Mouse (Mus musculus) heart, embryonic 16.5 days (tissue): ENCODE data around the gene Uggt1. TPM values are rescaled to one million over a fixed set of nuclear protein-coding genes. Genes with fewer than 3 reads are reported as not detected.

Experiments
- ATAC-seq: fragments of 200-750 bp; cut with Nextera tagmentation; replicated peaks from 2 replicates; pipeline ENCODE4 v1.8.0; 2017; ENCODE audit warnings: moderate number of reproducible peaks; ENCODE audit not compliant: insufficient read depth, low FRiP score; ENCODE audit errors: extremely low read depth
- H3K27ac ChIP-seq: fragments of 300-500 bp; sonication (generic); 2 replicates; pipeline ENCODE4 v1.5.1; 2014; ENCODE audit warnings: mild to moderate bottlenecking, low read length, control low read depth, moderate library complexity
- H3K27me3 ChIP-seq: fragments of 300-500 bp; sonication (generic); 2 replicates; pipeline ENCODE4 v1.6.1; 2014; ENCODE audit warnings: low read length, mixed read lengths; ENCODE audit not compliant: control insufficient read depth, insufficient read depth
- H3K36me3 ChIP-seq: fragments of 300-500 bp; sonication (generic); 2 replicates; pipeline ENCODE4 v1.6.1; 2014; ENCODE audit not compliant: control insufficient read depth, insufficient read depth
- H3K4me1 ChIP-seq: fragments of 300-500 bp; sonication (generic); 2 replicates; pipeline ENCODE4 v1.6.1; 2014; ENCODE audit warnings: low read length, mixed read lengths; ENCODE audit not compliant: control insufficient read depth, insufficient read depth
- H3K4me2 ChIP-seq: fragments of 300-500 bp; sonication (generic); 2 replicates; pipeline ENCODE4 v1.6.1; 2014; ENCODE audit warnings: low read depth, mild to moderate bottlenecking, control low read depth, low read length
- H3K4me3 ChIP-seq: fragments of 300-500 bp; sonication (generic); 2 replicates; pipeline ENCODE4 v1.5.1; 2014; ENCODE audit warnings: mild to moderate bottlenecking, control low read depth, low read length
- H3K9ac ChIP-seq: fragments of 300-500 bp; sonication (generic); 2 replicates; pipeline ENCODE4 v1.6.1; 2014; ENCODE audit warnings: low read length, control low read depth
- H3K9me3 ChIP-seq: fragments of 300-500 bp; sonication (generic); replicated peaks from 2 replicates; pipeline ENCODE4 v1.6.1; 2016; ENCODE audit warnings: low read length; ENCODE audit not compliant: control insufficient read depth
- WGBS: fragments of 180-500 bp; shearing (Covaris S2); extraction: QIAGEN DNeasy Blood & Tissue Kit; methylation state at CpG from one replicate; pipeline ENCODE4 v1.1.7; 2014; 5-methylcytosine and 5-hydroxymethylcytosine counted together
- polyA plus RNA-seq: library from polyadenylated mRNA; unstranded; fragments of >200 nt; fragmentation: Nextera tagmentation; extraction: Ambion mirVana; gene quantifications from 2 replicates; pipeline ENCODE4 v1.2.1, GENCODE M21; 2015

Gene Uggt1
- polyA plus RNA-seq, 1 experiment from 2014 or later = 35.9 TPM

DNA sequence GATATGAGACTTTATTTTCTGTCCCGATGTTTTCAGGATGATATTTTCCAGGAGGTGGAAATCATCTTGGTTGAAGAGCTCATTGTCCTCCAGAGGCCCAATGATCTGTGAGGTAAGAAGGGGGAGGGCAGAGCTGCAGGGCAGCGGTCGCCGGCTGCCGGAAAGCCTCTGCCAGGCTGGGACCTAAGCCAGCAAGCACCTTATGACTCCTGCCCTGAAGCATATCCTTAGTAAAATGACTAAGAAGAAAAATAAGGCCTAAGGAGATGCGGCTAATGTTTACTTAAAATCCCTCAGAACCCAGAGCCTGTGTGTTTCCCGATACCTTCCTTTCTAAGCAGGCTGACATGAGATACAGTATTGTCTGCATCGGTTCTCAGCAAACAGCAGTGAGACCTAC, 71.1 kb downstream of the Uggt1 start:
- no peak overlapping the region for H3K27ac ChIP-seq
- no peak overlapping the region for H3K4me3 ChIP-seq
- H3K36me3 ChIP-seq = peaks cover 49% of the 10 kb centered on the region

DNA sequence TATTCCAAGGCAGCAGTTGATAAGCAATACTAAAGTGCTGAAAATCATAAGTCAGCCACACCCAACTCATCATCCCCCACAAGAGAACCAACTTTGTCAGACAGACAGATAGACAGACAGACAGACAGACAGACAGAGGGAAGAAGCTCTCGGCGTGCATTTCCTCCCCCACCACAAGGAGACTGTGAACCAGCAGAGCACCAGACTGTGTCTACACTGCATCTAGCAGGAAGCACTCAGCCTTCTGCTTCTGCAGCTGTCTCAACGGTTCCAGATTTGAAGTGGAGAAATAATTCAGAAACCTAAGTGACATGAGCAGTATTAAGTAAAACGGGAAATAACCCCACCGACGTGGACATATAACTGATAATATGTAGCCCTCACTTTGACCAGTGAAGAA, 71.6 kb downstream of the Uggt1 start:
- Histone ChIP-seq H3K27me3 (no peaks in the 10 kb centered on the region), H3K27ac (no peak overlapping the region), H3K4me1 (no peaks in the 10 kb centered on the region), H3K4me3 (no peak overlapping the region), H3K9me3 (no peaks in the 10 kb centered on the region), H3K36me3 (peaks cover 49% of the 10 kb centered on the region), H3K4me2 (no peak overlapping the region), H3K9ac (no peak overlapping the region)
- ATAC-seq = no peak
- WGBS = 82% methylated on average over 6 of the region's 6 CpGs

More for the DNA sequence above, 71.1 kb downstream of the Uggt1 start:
- WGBS = 71% methylated on average over 8 of the region's 8 CpGs
- no peak for ATAC-seq
- H3K9me3 ChIP-seq = no peaks in the 10 kb centered on the region
- H3K9ac ChIP-seq = no peak overlapping the region
- H3K4me2 ChIP-seq = no peak overlapping the region
- no peaks in the 10 kb centered on the region for H3K4me1 ChIP-seq
- H3K27me3 ChIP-seq = no peaks in the 10 kb centered on the region

DNA sequence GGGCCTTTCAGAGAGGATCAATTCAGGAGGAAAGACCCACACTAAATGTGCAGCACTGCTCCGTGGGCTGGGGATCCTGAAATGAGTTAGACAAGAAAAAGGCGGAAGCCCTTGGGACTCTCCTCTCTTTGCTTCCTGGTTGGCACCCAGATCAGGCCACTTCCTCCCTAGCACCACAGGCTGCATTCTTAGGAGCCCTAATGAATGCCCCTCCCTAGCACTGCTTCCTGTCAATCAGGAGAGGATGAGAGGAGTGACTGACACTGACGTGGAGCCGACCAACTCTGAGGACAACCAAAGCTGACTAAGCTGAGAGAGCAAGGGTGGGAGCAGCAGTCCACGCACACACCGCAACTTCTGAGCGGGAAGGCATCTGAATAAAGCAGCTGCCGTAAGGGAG, 81.8 kb downstream of the Uggt1 start:
- ATAC-seq = peak; percentile 58; the same call in 1 of the 2 replicates
- Histone ChIP-seq H3K4me3 (no peak overlapping the region), H3K4me2 (no peak overlapping the region), H3K9ac (no peak overlapping the region), H3K27me3 (no peaks in the 10 kb centered on the region), H3K27ac (no peak overlapping the region), H3K9me3 (no peaks in the 10 kb centered on the region), H3K4me1 (peaks cover 6% of the 10 kb centered on the region; the same call in 1 of the 2 replicates), H3K36me3 (peaks cover 38% of the 10 kb centered on the region)
- WGBS = 64% methylated on average over 8 of the region's 8 CpGs

DNA sequence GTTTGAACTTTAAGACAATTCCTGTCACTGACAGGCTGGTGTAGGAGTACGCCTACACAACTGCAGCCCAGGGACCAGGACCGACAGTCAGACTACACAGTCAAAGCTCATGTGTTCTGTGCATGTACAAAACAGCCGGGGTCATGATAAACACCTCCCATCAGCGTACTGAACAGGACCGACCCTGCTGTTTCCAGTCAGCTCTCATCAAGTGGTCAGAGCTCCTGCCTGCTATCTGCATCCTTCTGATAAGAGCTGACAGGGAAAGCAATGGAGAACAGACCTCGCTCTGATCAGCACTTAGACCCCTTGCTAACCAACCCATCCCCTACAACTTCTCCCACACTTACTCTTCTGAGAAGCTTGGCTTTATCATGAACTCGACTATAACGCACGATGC, 83.3 kb downstream of the Uggt1 start:
- 38% methylated on average over 9 of the region's 9 CpGs for WGBS
- peaks cover 45% of the 10 kb centered on the region for H3K36me3 ChIP-seq
- H3K4me2 ChIP-seq = no peak overlapping the region
- no peak overlapping the region for H3K4me3 ChIP-seq
- 0 out of 2 replicates have a peak, but pooled peaks have one; percentile 25 for ATAC-seq
- H3K27ac ChIP-seq = no peak overlapping the region
- H3K9me3 ChIP-seq = no peaks in the 10 kb centered on the region
- no peak overlapping the region for H3K9ac ChIP-seq
- no peaks in the 10 kb centered on the region for H3K27me3 ChIP-seq
- peaks cover 6% of the 10 kb centered on the region; the same call in 1 of the 2 replicates for H3K4me1 ChIP-seq

DNA sequence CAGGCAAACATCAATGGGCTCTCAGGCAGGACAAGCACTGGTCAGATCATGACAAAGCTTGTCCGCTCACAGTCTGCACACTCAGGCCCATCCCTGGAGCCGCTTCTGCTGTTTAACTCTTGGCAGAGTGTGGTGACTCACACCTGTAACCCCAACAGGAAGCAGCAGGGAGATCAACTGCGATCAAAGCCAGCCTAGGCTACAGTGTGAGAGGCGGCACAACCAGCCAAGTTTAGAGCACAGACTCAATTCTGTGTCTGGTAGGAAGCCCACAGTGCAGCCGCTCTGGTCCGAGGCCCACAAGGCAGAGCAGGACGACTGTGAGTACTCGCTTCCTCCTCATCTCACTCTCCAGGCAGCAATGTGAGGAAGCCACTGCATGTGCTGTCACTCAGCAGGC, 84.3 kb downstream of the Uggt1 start:
- peak; percentile 39 for ATAC-seq
- Histone ChIP-seq H3K27ac (peak overlapping the region; percentile 55; the same call in 1 of the 2 replicates), H3K9ac (no peak overlapping the region), H3K9me3 (no peaks in the 10 kb centered on the region), H3K4me1 (peaks cover 6% of the 10 kb centered on the region; the same call in 1 of the 2 replicates), H3K36me3 (peaks cover 44% of the 10 kb centered on the region), H3K4me2 (no peak overlapping the region), H3K4me3 (no peak overlapping the region), H3K27me3 (no peaks in the 10 kb centered on the region)
- 55% methylated on average over 8 of the region's 8 CpGs for WGBS

DNA sequence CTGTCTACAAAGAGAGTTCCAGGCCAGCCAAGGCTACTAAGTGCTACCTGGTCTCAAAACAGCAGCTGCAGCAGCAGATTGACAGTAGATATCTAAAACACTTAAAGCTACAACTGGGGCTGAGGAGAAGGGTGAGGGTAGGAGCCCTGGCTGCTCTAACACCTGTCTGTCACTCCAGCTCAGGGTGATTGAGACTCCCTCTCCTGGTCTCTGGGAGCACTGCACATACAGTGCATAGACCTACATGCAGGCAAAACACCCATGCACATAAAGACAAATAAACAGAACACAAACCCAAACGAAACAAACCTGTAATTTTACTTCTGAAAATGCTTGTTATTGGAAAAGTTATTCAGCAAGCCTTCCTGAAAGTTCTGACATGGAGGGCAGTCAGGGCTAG, 95.1 kb downstream of the Uggt1 start:
- H3K36me3 ChIP-seq = peaks cover 48% of the 10 kb centered on the region
- ATAC-seq = peak; percentile 62
- H3K27me3 ChIP-seq = no peaks in the 10 kb centered on the region
- no peaks in the 10 kb centered on the region for H3K9me3 ChIP-seq
- H3K4me3 ChIP-seq = no peak overlapping the region
- H3K4me1 ChIP-seq = peaks cover 3% of the 10 kb centered on the region; the same call in 1 of the 2 replicates
- H3K9ac ChIP-seq = no peak overlapping the region
- H3K4me2 ChIP-seq = no peak overlapping the region
- WGBS = 47% methylated on average over 1 of the region's 1 CpGs
- H3K27ac ChIP-seq = peak overlapping the region; percentile 56

DNA sequence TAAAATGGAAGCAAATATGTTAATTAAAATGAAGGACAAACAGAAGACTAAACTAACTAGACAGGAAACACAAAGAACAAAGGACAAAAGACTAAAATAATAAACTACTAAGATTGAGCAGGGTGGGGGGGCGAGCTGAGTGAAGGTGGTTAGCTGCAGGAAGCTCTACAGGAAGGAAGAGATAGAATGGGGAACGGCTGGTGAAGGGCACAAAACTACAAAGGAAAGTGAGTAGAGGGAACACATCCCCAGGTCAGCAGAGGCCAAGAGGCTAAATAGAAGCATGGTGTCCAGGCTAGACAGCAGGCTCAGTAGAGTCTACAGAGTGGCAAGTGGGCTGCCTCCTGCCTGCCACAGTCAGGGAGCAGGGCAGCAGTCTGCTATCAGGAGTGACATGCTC, 95.7 kb downstream of the Uggt1 start:
- no peak; the same call in 1 of the 2 replicates for ATAC-seq
- no peaks in the 10 kb centered on the region for H3K9me3 ChIP-seq
- no peak overlapping the region for H3K9ac ChIP-seq
- WGBS = 57% methylated on average over 2 of the region's 2 CpGs
- H3K27me3 ChIP-seq = no peaks in the 10 kb centered on the region
- H3K4me2 ChIP-seq = no peak overlapping the region
- peaks cover 3% of the 10 kb centered on the region; the same call in 1 of the 2 replicates for H3K4me1 ChIP-seq
- peak overlapping the region; percentile 56 for H3K27ac ChIP-seq
- H3K36me3 ChIP-seq = peaks cover 47% of the 10 kb centered on the region
- no peak overlapping the region for H3K4me3 ChIP-seq

DNA sequence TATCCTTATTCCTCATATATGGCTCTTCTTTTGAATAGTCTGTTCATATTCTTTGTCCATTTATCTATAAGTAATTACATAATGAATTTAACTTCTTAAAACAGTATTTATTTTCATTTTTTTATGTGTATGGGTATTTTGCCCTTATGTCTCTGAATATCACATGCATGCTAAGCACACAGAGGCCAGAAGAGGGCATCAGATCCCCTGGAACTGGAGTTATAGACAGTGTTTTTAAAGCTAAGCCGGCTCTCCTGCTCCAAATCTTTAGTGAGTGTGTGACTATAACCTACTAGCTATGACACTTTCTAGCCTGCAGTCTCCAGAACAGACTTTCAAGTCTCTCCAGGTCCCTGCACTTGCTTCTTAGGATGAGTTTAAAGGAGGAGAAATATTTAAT, 99.5 kb downstream of the Uggt1 start:
- no peak for ATAC-seq
- H3K9ac ChIP-seq = no peak overlapping the region
- H3K27me3 ChIP-seq = no peaks in the 10 kb centered on the region
- no peaks in the 10 kb centered on the region for H3K9me3 ChIP-seq
- H3K27ac ChIP-seq = no peak overlapping the region
- H3K4me3 ChIP-seq = no peak overlapping the region
- H3K4me1 ChIP-seq = peaks cover 3% of the 10 kb centered on the region; the same call in 1 of the 2 replicates
- H3K4me2 ChIP-seq = no peak overlapping the region
- H3K36me3 ChIP-seq = peaks cover 32% of the 10 kb centered on the region
- 11% methylated on average over 1 of the region's 1 CpGs for WGBS

DNA sequence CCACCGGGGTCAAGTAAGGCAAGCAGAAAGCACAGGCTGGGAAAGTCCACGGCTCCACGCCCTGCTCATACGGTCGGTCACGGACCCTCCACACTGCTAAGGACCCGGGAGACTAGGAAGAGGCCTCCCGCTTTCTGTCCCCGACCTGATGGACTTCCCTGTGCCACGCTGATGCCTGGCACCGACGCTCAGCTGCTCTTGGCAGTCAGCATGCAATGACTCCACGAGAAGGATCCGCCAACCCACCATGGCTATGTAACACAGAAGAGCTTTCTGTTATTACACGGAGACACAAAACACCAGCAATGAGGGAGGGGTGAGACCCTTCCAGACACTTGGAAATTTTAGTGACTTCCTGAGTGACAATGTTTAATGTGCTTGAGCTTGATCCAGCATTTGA, 104.2 kb downstream of the Uggt1 start:
- peaks cover 17% of the 10 kb centered on the region for H3K36me3 ChIP-seq
- no peak overlapping the region for H3K4me3 ChIP-seq
- H3K27me3 ChIP-seq = no peaks in the 10 kb centered on the region
- H3K9me3 ChIP-seq = no peaks in the 10 kb centered on the region
- no peak overlapping the region for H3K27ac ChIP-seq
- no peak overlapping the region for H3K9ac ChIP-seq
- H3K4me2 ChIP-seq = no peak overlapping the region
- ATAC-seq = no peak
- 91% methylated on average over 15 of the region's 15 CpGs for WGBS
- H3K4me1 ChIP-seq = peaks cover 3% of the 10 kb centered on the region; the same call in 1 of the 2 replicates
